Mouse (Mus musculus): ENCODE measurements around the gene Nr1h5. TPM values are rescaled to one million over a fixed set of nuclear protein-coding genes. Genes with fewer than 3 reads are reported as not detected.

The Nr1h5 gene
- polyA plus RNA-seq (2016; fragmentation: Nextera tagmentation; extraction: Ambion mirVana) = 0.07 and 0.11 TPM in 2 replicates

- no peak within 1 kb of the TSS for H3K4me3 ChIP-seq
- H3K36me3 ChIP-seq (replicated peaks) = no peaks in the 10 kb centered on the region
- WGBS = 67% methylated on average over 3 of the region's 3 CpGs
- DNase-seq (ENCODE audit: extremely low spot score, low spot score) = no peak
- H3K27me3 ChIP-seq (ENCODE audit: poor library complexity, severe bottlenecking) = no peaks in the 10 kb centered on the region
- H3K27ac ChIP-seq = no peak within 1 kb of the TSS
- no peaks in the 10 kb centered on the region for H3K4me1 ChIP-seq
- no peaks in the 10 kb centered on the region for H3K9me3 ChIP-seq
Observed at GRCm38 (mm10) chr3:102964033-102964432, at the start of gene Nr1h5. Nr1h5 (minus strand) TSS chr3:102964133.

DNA sequence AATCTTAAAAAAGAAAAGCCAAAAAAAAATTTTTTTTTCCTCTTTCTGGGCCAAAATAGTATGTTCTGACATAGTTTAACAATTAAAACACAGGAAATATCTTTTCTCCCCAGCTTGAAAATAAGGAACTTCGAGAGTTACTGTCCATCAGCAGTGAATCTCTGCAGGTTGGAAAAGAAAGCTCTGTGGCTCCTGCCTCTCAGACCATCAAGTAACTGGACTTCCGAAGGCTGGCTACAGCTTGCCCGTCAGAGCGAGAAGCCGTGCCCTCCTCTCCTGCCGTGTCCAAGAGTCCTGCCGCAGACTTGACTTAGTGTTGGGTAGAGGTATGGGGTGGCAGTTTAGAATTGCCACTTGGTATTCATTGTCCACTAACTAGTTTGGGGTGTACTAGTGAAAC, 37.7 kb upstream of the Nr1h5 start:
- Histone ChIP-seq H3K27ac (no peak overlapping the region), H3K4me1 (peaks cover 6% of the 10 kb centered on the region), H3K9me3 (peaks cover 8% of the 10 kb centered on the region; the same call in 1 of the 2 replicates), H3K36me3 (replicated peaks) (peaks cover 75% of the 10 kb centered on the region), H3K27me3 (ENCODE audit: poor library complexity, severe bottlenecking) (no peaks in the 10 kb centered on the region), H3K4me3 (no peak overlapping the region)
- 97% methylated on average over 7 of the region's 7 CpGs for WGBS
- no peak for DNase-seq (ENCODE audit: extremely low spot score, low spot score)

GRCm38 (mm10) chr3:102997591-102997990, 33.7 kb upstream of the Nr1h5 start:
- Histone ChIP-seq H3K4me3 (no peak overlapping the region), H3K4me1 (peaks cover 20% of the 10 kb centered on the region), H3K9me3 (peaks cover 8% of the 10 kb centered on the region; the same call in 1 of the 2 replicates), H3K36me3 (replicated peaks) (peaks cover 44% of the 10 kb centered on the region), H3K27ac (no peak overlapping the region), H3K27me3 (ENCODE audit: poor library complexity, severe bottlenecking) (no peaks in the 10 kb centered on the region)
- 94% methylated on average over 3 of the region's 3 CpGs for WGBS
- DNase-seq (ENCODE audit: extremely low spot score, low spot score) = no peak

DNA sequence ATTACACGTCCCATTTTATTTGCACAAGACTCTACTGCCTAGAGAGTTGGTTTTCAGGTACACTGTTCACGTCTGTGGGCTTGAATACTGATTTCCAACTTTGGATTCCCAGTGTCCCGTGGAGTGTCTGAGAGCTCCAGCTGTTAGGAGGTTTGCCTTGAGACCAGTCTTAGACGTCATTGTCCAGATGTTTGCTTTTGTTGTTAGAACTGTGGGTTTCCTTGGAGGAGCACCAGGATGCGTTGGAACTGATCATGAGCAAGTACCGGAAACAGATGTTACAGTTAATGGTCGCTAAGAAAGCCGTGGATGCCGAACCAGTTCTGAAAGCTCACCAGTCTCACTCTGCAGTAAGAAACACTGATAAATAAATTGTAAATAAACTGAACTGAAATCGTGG, 33.1 kb upstream of the Nr1h5 start:
- WGBS = 88% methylated on average over 10 of the region's 10 CpGs

DNA sequence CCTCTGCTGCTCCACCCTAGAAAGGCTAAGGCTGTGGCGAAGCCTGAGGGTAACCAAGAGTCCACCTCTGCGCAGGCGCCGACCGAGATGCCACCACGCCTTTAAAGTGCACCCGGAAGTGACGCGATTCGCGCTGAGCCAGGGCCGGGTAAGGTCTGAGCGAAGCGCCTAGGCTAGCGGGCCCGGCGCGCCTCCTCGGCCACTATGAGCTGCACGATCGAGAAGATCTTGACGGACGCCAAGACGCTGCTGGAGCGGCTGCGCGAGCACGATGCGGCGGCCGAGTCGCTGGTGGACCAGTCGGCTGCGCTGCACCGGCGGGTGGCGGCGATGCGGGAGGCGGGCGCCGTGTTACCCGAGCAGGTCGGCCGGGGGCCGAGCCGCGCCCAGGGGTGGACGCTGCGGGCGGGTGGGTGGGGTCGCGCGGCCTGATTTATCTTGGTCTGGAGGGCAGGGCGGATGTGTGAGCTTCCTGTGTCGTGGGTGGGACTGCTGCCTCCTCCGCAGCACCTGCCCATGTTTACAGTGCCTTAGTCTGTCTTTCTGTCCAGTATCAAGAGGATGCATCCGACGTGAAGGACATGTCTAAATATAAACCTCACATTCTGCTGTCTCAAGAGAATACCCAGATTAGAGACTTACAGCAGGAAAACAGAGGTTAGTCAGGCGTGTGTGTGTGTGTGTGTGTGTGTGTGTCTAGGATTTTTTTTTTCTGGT, 31.8 kb upstream of the Nr1h5 start, which contains the start of gene Sike1:
TSS of gene Sike1 (plus strand) at position 104 of the 717 bp plus-strand sequence.
- Histone ChIP-seq H3K9me3 (peaks cover 8% of the 10 kb centered on the region; the same call in 1 of the 2 replicates), H3K27ac (peak within 1 kb of the TSS; percentile 94), H3K4me1 (peaks cover 20% of the 10 kb centered on the region), H3K4me3 (peak within 1 kb of the TSS; percentile 82), H3K36me3 (replicated peaks) (peaks cover 28% of the 10 kb centered on the region), H3K27me3 (ENCODE audit: poor library complexity, severe bottlenecking) (no peaks in the 10 kb centered on the region)
- peak; percentile 91 for DNase-seq (ENCODE audit: extremely low spot score, low spot score)
- WGBS = under 1% methylated on average over 60 of the region's 60 CpGs

More for the DNA sequence above, 33.1 kb upstream of the Nr1h5 start:
- Histone ChIP-seq H3K4me3 (no peak overlapping the region), H3K27ac (no peak overlapping the region), H3K27me3 (ENCODE audit: poor library complexity, severe bottlenecking) (no peaks in the 10 kb centered on the region), H3K36me3 (replicated peaks) (peaks cover 39% of the 10 kb centered on the region), H3K9me3 (peaks cover 8% of the 10 kb centered on the region; the same call in 1 of the 2 replicates), H3K4me1 (peaks cover 20% of the 10 kb centered on the region)
- no peak for DNase-seq (ENCODE audit: extremely low spot score, low spot score)

DNA sequence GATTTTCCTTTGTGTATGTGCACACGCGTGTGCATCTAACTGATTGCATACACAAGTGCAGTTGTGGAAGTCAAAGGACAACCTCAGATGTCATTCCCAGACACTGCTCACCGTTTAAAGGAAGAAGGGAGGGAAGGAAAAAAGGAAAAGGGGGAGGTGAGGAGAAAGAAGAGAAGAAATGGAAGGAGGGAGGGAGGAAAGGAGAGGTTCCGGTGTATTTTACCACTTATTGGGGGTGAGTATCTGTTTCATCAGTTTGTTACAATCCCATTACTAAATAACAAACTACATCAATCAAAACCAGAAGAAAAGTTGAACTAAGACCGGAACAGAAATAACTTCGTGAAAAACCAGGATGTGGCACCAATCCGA, 31.3 kb upstream of the Nr1h5 start:
- Histone ChIP-seq H3K27ac (peak overlapping the region; percentile 94), H3K9me3 (peaks cover 4% of the 10 kb centered on the region; the same call in 1 of the 2 replicates)
- WGBS = 56% methylated on average over 7 of the region's 7 CpGs

GRCm38 (mm10) chr3:102992936-102993335, 29.0 kb upstream of the Nr1h5 start:
- WGBS = 70% methylated on average over 3 of the region's 3 CpGs
- no peaks in the 10 kb centered on the region for H3K27me3 ChIP-seq (ENCODE audit: poor library complexity, severe bottlenecking)
- H3K36me3 ChIP-seq (replicated peaks) = no peaks in the 10 kb centered on the region
- DNase-seq (ENCODE audit: extremely low spot score, low spot score) = no peak
- no peak overlapping the region for H3K4me3 ChIP-seq
- H3K27ac ChIP-seq = no peak overlapping the region
- H3K4me1 ChIP-seq = peaks cover 20% of the 10 kb centered on the region
- no peaks in the 10 kb centered on the region for H3K9me3 ChIP-seq

More for the DNA sequence above, 31.3 kb upstream of the Nr1h5 start:
- Histone ChIP-seq H3K4me1 (peaks cover 20% of the 10 kb centered on the region), H3K4me3 (peak overlapping the region; percentile 82), H3K36me3 (replicated peaks) (peaks cover 22% of the 10 kb centered on the region), H3K27me3 (ENCODE audit: poor library complexity, severe bottlenecking) (no peaks in the 10 kb centered on the region)
- no peak for DNase-seq (ENCODE audit: extremely low spot score, low spot score)

GRCm38 (mm10) chr3:102991041-102991440, 27.1 kb upstream of the Nr1h5 start:
- WGBS = 72% methylated on average over 8 of the region's 8 CpGs
- no peaks in the 10 kb centered on the region for H3K36me3 ChIP-seq (replicated peaks)
- DNase-seq (ENCODE audit: extremely low spot score, low spot score) = no peak
- no peaks in the 10 kb centered on the region for H3K27me3 ChIP-seq (ENCODE audit: poor library complexity, severe bottlenecking)
- H3K4me3 ChIP-seq = no peak overlapping the region
- no peaks in the 10 kb centered on the region for H3K9me3 ChIP-seq
- no peak overlapping the region for H3K27ac ChIP-seq
- H3K4me1 ChIP-seq = peaks cover 9% of the 10 kb centered on the region

DNA sequence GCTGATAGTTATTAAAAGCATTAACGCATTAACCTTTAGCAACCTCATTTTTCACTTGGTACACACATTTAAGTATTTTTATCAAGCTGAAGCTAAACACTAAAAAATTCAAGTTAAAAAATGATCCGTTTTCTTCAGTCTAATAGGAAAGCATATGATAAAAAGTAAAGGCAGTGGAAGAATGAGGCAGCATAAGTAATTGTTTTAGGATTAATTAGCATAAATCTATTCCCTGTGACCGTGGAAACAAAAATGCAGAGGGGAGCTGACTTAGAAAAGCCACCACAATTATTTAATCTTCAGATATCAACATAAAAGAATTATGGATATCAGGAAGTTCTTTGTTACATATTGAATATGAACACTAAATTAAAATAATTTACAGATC, 16.4 kb upstream of the Nr1h5 start:
- Histone ChIP-seq H3K27ac (peak overlapping the region; percentile 82), H3K4me1 (peaks cover 25% of the 10 kb centered on the region), H3K9me3 (no peaks in the 10 kb centered on the region), H3K27me3 (ENCODE audit: poor library complexity, severe bottlenecking) (no peaks in the 10 kb centered on the region), H3K36me3 (replicated peaks) (no peaks in the 10 kb centered on the region), H3K4me3 (peak overlapping the region; percentile 29; the same call in 1 of the 2 replicates)
- DNase-seq (ENCODE audit: extremely low spot score, low spot score) = no peak
- 52% methylated on average over 3 of the region's 3 CpGs for WGBS

GRCm38 (mm10) chr3:102979550-102980348, 15.8 kb upstream of the Nr1h5 start:
- peaks cover 31% of the 10 kb centered on the region for H3K4me1 ChIP-seq
- no peaks in the 10 kb centered on the region for H3K27me3 ChIP-seq (ENCODE audit: poor library complexity, severe bottlenecking)
- H3K9me3 ChIP-seq = no peaks in the 10 kb centered on the region
- H3K4me3 ChIP-seq = peak overlapping the region; percentile 29; the same call in 1 of the 2 replicates
- peak; percentile 52 for DNase-seq (ENCODE audit: extremely low spot score, low spot score)
- 17% methylated on average over 10 of the region's 10 CpGs for WGBS
- H3K36me3 ChIP-seq (replicated peaks) = no peaks in the 10 kb centered on the region
- peak overlapping the region; percentile 82 for H3K27ac ChIP-seq

DNA sequence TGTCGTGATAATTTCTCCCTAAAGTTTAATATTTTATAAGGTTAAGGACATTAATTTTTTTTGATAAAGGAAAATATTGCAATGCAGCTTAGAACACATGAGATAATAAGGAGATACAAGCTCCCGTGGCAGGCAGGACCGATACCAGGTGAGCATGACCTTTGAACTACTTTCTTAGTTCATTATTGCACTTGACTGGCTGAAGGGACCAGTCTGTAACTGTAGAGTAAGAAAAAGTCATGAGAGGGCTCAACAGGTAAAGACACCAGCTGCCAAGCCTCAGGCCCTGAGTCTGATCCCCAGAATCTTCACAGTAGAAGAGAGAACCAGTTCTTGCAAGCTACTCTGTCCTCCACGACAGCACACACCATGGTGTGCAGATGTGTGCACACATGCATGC, 13.0 kb upstream of the Nr1h5 start:
- WGBS = 83% methylated on average over 4 of the region's 4 CpGs
- DNase-seq (ENCODE audit: extremely low spot score, low spot score) = no peak
- H3K36me3 ChIP-seq (replicated peaks) = no peaks in the 10 kb centered on the region
- H3K9me3 ChIP-seq = no peaks in the 10 kb centered on the region
- no peak overlapping the region for H3K4me3 ChIP-seq
- no peaks in the 10 kb centered on the region for H3K27me3 ChIP-seq (ENCODE audit: poor library complexity, severe bottlenecking)
- H3K27ac ChIP-seq = no peak overlapping the region
- H3K4me1 ChIP-seq = peaks cover 34% of the 10 kb centered on the region

- Histone ChIP-seq H3K9me3 (no peaks in the 10 kb centered on the region), H3K4me3 (no peak overlapping the region), H3K36me3 (replicated peaks) (no peaks in the 10 kb centered on the region), H3K27me3 (ENCODE audit: poor library complexity, severe bottlenecking) (no peaks in the 10 kb centered on the region), H3K4me1 (peaks cover 25% of the 10 kb centered on the region), H3K27ac (peak overlapping the region; percentile 80)
- DNase-seq (ENCODE audit: extremely low spot score, low spot score) = no peak
- WGBS = 95% methylated on average over 3 of the region's 3 CpGs
Observed at GRCm38 (mm10) chr3:102970508-102970907, 6.6 kb upstream of the Nr1h5 start.

- peak; percentile 36 for DNase-seq (ENCODE audit: extremely low spot score, low spot score)
- Histone ChIP-seq H3K36me3 (replicated peaks) (no peaks in the 10 kb centered on the region), H3K27ac (peak overlapping the region; percentile 80), H3K4me3 (no peak overlapping the region), H3K9me3 (no peaks in the 10 kb centered on the region), H3K27me3 (ENCODE audit: poor library complexity, severe bottlenecking) (no peaks in the 10 kb centered on the region), H3K4me1 (peaks cover 21% of the 10 kb centered on the region)
- 67% methylated on average over 9 of the region's 9 CpGs for WGBS
Observed at GRCm38 (mm10) chr3:102970067-102970466, 6.1 kb upstream of the Nr1h5 start.

Data from forebrain, embryonic 10.5 days (tissue).